Mouse (Mus musculus) G1E (cell line): ENCODE measurements at regions not wholly inside any gene's neighbourhood (a gene's known extent, or its start where the extent isn't known, plus 50 kb on each side); places are given as distances from the start of the nearest gene placed in this dataset.

Experiments
- CTCF ChIP-seq: IDR thresholded peaks from 2 replicates; pipeline ENCODE4 v1.5.1; 2012; ENCODE audit warnings: low read depth, low read length, inconsistent platforms, mixed read lengths
- GATA1 ChIP-seq: IDR thresholded peaks from 2 replicates; pipeline ENCODE4 v1.6.1; 2012; ENCODE audit warnings: borderline replicate concordance, low read length, inconsistent platforms, mixed read lengths

- no peak for TF ChIP-seq CTCF
- no peak for TF ChIP-seq GATA1
Observed at GRCm38 (mm10) chr11:90812971-90813370, 124.8 kb upstream of the Tom1l1 start.
